Mouse (Mus musculus) heart, embryonic 10.5 days (tissue): ENCODE data around the gene Ahcyl2. TPM values are rescaled to one million over a fixed set of nuclear protein-coding genes. Genes with fewer than 3 reads are reported as not detected.

Experiments used
- DNase-seq: peaks from one replicate; pipeline ENCODE4 v3.0.0-alpha.2; 2017; ENCODE audit warnings: low spot score
- H3K27ac ChIP-seq: fragments of 300-500 bp; sonication (generic); 2 replicates; pipeline ENCODE4 v1.5.1; 2016; ENCODE audit warnings: mild to moderate bottlenecking
- H3K27me3 ChIP-seq: fragments of 300-500 bp; sonication (generic); 2 replicates; pipeline ENCODE4 v1.6.1; 2016; ENCODE audit warnings: mild to moderate bottlenecking; ENCODE audit not compliant: poor library complexity, insufficient read depth, severe bottlenecking
- H3K36me3 ChIP-seq: fragments of 300-500 bp; sonication (generic); 2 replicates; pipeline ENCODE4 v1.6.1; 2016; ENCODE audit warnings: mild to moderate bottlenecking, moderate library complexity
- H3K4me1 ChIP-seq: fragments of 300-500 bp; sonication (generic); 2 replicates; pipeline ENCODE4 v1.6.1; 2016; ENCODE audit warnings: mild to moderate bottlenecking
- H3K4me3 ChIP-seq: fragments of 300-500 bp; sonication (generic); 2 replicates; pipeline ENCODE4 v1.5.1; 2016; ENCODE audit warnings: mild to moderate bottlenecking, moderate library complexity
- H3K9me3 ChIP-seq: fragments of 300-500 bp; sonication (generic); 2 replicates; pipeline ENCODE4 v1.6.1; 2016; ENCODE audit warnings: mild to moderate bottlenecking, moderate library complexity
- WGBS: fragments of 180-500 bp; shearing (Covaris S2); methylation state at CpG from one replicate; pipeline ENCODE4 v1.1.7; 2016; 5-methylcytosine and 5-hydroxymethylcytosine counted together
- polyA plus RNA-seq: library from polyadenylated mRNA; unstranded; fragments of >200 nt; fragmentation: Nextera tagmentation; extraction: Ambion mirVana; gene quantifications from 2 replicates; pipeline ENCODE4 v1.2.1, GENCODE M21; 2016

The Ahcyl2 gene
- polyA plus RNA-seq, 1 experiment from 2014 or later, result 13.5 TPM

DNA sequence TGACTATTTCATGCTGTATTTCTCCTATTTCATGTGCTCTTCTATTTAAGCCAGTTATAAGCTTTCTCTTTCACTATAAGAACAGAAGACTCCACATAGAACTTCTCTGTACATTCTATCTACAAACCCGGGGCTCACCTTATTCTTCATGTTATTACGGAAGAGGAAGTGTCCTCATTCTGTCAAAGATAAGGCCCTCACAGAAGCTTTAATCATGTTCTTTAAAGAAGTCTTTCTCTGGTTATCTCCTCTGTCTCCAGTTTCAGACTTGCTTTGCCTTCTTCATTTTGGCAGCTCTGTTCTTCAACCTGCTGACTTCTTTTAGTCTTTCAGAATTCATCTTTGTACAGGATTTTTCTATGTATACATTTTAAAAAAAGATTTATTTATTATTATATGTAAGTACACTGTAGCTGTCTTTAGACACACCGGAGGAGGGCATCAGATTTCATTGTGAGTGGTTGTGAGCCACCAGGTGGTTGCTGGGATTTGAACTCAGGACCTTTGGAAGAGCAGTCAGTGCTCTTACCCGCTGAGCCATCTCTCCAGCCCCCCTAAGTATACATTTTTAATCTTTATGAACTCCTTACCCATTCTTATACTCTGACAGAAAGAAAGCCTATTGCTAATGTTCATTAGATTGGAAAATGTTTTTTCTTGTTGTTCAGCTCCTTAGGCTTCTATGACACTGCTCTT, 8.9 kb downstream of the Ahcyl2 start:
- no peak for DNase-seq

DNA sequence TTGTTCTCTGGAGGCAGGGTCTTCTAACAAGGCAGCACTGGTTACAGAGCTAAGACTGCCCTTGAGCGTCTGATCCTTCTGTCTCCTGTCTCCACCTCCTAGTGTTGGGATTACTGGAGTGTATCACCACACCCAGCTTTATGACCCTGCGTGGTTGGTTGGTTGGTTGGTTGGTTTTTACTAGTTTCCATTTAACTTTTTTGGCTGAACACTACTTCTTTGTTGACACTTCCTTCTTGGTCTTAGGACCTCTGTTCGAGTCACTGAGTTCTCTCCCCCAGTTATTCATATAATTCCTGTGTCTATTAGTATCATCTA, 9.4 kb downstream of the Ahcyl2 start:
- H3K27ac ChIP-seq, result no peak overlapping the region
- H3K27me3 ChIP-seq, result no peaks in the 10 kb centered on the region
- 90% methylated on average over 3 of the region's 3 CpGs for WGBS
- no peaks in the 10 kb centered on the region for H3K36me3 ChIP-seq
- H3K4me1 ChIP-seq, result no peaks in the 10 kb centered on the region
- H3K9me3 ChIP-seq, result no peaks in the 10 kb centered on the region
- H3K4me3 ChIP-seq, result no peak overlapping the region
- DNase-seq, result no peak

More for the DNA sequence above, 8.9 kb downstream of the Ahcyl2 start:
- Histone ChIP-seq H3K27ac (no peak overlapping the region), H3K27me3 (no peaks in the 10 kb centered on the region), H3K4me1 (no peaks in the 10 kb centered on the region), H3K4me3 (no peak overlapping the region), H3K9me3 (no peaks in the 10 kb centered on the region), H3K36me3 (no peaks in the 10 kb centered on the region)
- WGBS, result 69% methylated on average over 4 of the region's 4 CpGs

DNA sequence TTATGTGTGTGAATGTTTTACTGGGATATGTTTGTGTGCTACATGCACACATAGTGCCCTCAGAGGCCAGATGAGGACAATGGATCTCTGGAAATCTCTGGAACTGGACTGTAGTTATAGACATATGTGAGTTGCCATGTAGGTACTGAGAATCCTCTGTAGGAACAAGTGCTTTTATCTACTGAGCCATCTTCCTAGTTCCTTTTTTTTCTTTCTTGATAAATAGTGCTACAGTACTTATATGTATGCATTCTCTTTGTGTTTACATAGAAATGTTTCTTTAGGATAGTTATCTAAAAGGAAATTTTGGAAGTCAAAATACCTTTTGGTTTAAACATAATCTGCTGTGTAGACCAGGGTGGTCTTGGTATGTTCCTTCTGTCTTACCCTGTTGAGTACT, 12.3 kb downstream of the Ahcyl2 start:
- Histone ChIP-seq H3K4me1 (no peaks in the 10 kb centered on the region), H3K9me3 (no peaks in the 10 kb centered on the region), H3K27me3 (no peaks in the 10 kb centered on the region), H3K27ac (no peak overlapping the region), H3K4me3 (no peak overlapping the region), H3K36me3 (no peaks in the 10 kb centered on the region)
- DNase-seq, result no peak

DNA sequence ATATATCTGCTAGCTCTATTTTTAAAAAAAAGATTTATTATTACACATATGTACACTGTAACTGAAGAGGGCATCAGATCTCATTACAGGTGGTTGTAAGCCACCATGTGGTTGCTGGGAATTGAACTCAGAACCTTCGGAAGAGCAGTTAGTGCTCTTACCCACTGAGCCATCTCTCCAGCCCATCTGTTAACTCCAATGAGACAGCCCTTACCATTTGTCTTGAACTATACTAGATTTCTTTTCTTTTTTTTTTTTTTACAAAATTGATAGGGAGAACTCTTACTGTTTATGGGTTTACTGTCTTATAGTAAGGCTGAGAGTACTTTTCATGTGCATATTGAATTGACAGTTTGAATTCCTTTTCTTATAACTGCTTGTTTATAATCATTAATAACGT, 12.8 kb downstream of the Ahcyl2 start:
- Histone ChIP-seq H3K36me3 (no peaks in the 10 kb centered on the region), H3K9me3 (no peaks in the 10 kb centered on the region), H3K27me3 (no peaks in the 10 kb centered on the region), H3K27ac (no peak overlapping the region), H3K4me3 (no peak overlapping the region), H3K4me1 (no peaks in the 10 kb centered on the region)
- WGBS, result 94% methylated on average over 2 of the region's 2 CpGs
- no peak for DNase-seq

DNA sequence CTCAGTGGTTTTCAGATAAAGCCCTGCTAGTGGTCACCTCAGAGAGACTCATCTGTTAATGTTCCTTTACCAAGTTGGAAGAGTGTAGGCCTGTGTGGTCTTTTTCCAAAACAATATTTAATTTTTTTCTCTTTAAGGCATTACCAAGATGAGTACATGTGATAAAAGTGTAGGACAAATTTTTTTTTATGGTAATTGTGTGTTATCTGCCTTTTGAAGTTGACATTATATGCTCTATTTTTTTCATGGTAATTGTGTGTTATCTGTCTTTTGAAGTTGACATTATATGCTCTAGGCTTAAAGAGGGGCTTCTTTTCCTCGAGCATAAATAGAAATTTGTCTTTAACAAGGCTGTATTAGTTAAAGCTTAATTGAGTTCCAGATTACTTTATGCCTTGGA, 14.4 kb downstream of the Ahcyl2 start:
- no peak overlapping the region for H3K27ac ChIP-seq
- H3K4me3 ChIP-seq, result no peak overlapping the region
- H3K4me1 ChIP-seq, result no peaks in the 10 kb centered on the region
- no peak for DNase-seq
- H3K9me3 ChIP-seq, result no peaks in the 10 kb centered on the region
- H3K36me3 ChIP-seq, result no peaks in the 10 kb centered on the region
- 80% methylated on average over 1 of the region's 1 CpGs for WGBS
- no peaks in the 10 kb centered on the region for H3K27me3 ChIP-seq

DNA sequence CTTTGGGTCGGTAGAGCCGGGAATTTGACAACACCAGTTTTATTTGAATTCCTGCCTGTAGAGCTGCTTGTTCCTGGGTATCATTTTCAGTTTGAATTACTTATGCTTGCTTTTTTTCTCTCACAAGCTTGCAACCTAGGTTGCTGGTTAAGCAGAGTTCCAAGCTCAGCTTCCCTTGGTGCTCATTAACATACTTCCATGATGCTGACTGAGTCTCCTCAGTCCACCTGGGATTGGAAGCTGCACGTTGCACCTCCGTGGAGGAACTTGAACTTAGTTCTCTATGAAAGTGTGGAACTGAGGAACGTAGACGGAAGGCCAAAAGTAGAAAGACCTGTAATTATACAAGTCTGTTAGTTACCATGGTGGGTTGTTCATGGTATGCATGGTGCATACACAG, 16.1 kb downstream of the Ahcyl2 start:
- no peak overlapping the region for H3K27ac ChIP-seq
- no peaks in the 10 kb centered on the region for H3K36me3 ChIP-seq
- H3K9me3 ChIP-seq, result no peaks in the 10 kb centered on the region
- 90% methylated on average over 6 of the region's 6 CpGs for WGBS
- no peak overlapping the region for H3K4me3 ChIP-seq
- H3K27me3 ChIP-seq, result no peaks in the 10 kb centered on the region
- H3K4me1 ChIP-seq, result no peaks in the 10 kb centered on the region
- DNase-seq, result no peak

DNA sequence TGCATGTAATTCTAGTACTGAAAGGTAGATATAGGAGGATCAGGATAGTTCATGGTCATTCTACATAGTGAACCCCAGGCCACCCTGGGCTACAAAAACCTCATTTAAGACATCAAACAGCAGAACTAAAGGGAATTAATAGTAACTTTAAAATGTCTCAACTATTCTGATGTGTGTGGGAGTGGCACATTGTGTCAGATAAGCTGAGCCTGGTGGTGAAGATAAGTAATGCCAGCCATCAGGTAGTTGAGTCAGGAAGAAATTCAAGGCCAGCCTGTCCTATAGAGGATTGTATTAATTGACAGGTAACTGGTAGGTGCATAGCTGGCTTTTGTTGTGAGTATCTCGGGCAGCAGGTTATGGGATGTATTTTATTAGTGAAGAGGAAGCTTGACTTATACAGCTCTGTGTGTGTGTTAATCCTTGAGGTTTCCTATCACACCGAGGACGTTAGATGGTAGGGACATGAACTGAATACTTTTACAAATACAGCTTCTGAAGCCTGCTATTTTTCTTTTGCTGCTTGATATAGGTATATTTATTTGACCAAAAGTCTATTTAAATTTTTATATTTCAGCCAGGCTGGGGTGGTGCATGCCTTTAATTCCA, 16.7 kb downstream of the Ahcyl2 start:
- WGBS, result 82% methylated on average over 3 of the region's 3 CpGs
- H3K36me3 ChIP-seq, result no peaks in the 10 kb centered on the region
- no peak overlapping the region for H3K4me3 ChIP-seq
- no peaks in the 10 kb centered on the region for H3K4me1 ChIP-seq
- DNase-seq, result no peak
- H3K27me3 ChIP-seq, result no peaks in the 10 kb centered on the region
- no peak overlapping the region for H3K27ac ChIP-seq
- H3K9me3 ChIP-seq, result no peaks in the 10 kb centered on the region

DNA sequence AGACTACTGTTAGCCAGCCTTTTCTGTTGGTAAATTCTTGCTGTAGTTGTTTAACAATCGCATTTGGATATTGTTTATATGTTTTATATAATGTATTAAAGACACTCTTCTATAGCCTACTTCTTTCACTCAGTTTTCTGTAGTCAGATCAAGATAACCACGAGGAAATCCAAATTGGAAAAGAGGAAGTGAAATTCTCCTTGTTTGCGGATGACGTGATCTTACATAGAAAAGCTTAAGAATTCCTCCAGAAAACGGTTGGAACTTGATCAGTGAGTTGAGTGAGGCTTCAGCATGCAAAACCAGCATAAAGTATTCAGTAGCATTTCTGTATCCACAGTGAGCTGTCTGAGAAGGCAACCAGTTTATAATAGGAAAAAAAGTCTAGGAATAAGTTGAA, 17.9 kb downstream of the Ahcyl2 start:
- H3K36me3 ChIP-seq, result no peaks in the 10 kb centered on the region
- 85% methylated on average over 5 of the region's 5 CpGs for WGBS
- H3K4me3 ChIP-seq, result no peak overlapping the region
- no peak for DNase-seq
- H3K27ac ChIP-seq, result no peak overlapping the region
- H3K9me3 ChIP-seq, result no peaks in the 10 kb centered on the region
- no peaks in the 10 kb centered on the region for H3K4me1 ChIP-seq
- no peaks in the 10 kb centered on the region for H3K27me3 ChIP-seq

DNA sequence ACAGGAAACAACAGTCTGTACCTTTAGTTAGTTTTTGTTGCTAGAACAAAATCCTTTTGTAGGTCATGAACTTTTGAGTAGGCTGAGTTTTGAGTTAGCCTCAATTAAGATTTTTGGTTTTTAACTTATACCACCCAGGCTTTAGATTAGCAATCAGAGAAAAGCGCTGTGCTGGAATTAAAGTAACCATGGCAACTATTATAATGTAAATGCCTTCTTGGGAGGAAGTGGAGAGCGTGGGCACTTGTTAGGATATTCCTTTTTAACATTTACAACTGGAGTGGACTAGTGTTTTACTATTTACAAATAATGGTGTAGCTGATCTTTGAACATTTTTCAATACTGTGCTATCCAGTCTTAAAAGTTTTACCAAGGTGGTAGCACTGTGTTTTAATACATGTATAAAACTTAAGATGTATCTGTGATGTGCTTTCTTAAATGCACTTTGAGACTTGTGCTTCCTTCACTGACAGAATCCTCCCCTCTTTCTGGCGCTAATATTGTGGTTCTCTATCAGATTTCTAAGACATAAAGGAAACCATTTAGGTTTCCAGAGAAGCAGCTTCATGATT, 21.1 kb downstream of the Ahcyl2 start:
- DNase-seq, result no peak
- Histone ChIP-seq H3K4me1 (no peaks in the 10 kb centered on the region), H3K9me3 (no peaks in the 10 kb centered on the region), H3K27me3 (no peaks in the 10 kb centered on the region), H3K27ac (no peak overlapping the region), H3K36me3 (no peaks in the 10 kb centered on the region), H3K4me3 (no peak overlapping the region)
- 67% methylated on average over 3 of the region's 3 CpGs for WGBS

DNA sequence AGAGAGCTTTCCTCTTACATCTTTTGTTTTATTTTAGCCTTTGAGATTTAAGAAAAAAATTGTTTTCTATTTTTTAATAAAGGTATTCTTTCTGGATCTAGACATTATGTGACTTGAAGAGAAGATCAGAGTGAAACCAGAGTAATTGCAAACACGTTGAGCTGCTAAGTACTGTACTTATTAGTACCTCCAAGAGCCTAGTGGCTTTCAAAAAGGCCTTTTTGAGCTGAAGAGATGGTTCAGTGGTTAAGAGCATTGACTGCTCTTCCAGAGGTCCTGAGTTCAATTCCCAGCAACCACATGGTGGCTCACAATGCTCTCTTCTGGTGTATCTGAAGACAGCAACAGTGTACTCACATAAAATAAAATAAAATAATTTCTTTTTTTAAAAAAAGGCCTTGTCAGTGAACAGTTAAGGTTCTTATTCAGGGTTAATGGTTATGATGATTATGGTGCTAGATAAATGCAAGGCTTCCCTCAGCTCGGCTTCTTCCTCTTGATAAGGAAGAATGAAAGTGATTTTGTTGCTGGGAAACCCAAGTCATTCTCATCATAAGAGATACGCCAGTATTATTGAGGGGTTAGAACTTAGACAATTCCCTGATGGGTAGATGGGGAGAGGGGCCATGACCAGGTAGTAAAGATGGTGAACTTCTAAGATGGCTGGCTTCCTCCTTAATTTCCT, 22.3 kb downstream of the Ahcyl2 start:
- no peaks in the 10 kb centered on the region for H3K27me3 ChIP-seq
- no peak overlapping the region for H3K4me3 ChIP-seq
- H3K9me3 ChIP-seq, result no peaks in the 10 kb centered on the region
- no peak overlapping the region for H3K27ac ChIP-seq
- no peaks in the 10 kb centered on the region for H3K36me3 ChIP-seq
- H3K4me1 ChIP-seq, result no peaks in the 10 kb centered on the region
- WGBS, result 79% methylated on average over 3 of the region's 3 CpGs
- DNase-seq, result no peak

DNA sequence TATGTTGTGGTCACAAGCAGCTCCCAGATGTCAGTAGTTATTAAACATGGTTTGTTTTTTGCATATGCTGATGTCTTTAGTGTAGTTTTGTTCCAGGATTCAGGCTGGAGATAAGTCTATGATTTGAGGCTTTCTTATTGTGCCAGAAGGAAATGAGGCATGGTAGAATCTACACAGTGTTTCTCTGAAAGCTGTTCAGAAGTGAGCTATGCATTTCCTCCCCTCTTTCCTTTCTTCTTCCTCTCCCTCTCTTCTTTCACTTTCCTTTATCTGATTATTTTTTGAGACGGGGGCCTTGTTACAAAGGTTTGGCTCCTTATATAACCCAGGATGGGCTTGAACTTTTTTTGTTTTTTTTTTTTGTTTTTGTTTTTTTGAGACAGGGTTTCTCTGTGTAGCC, 25.7 kb downstream of the Ahcyl2 start:
- no peak overlapping the region for H3K4me3 ChIP-seq
- no peaks in the 10 kb centered on the region for H3K9me3 ChIP-seq
- WGBS, result 79% methylated on average over 1 of the region's 1 CpGs
- H3K27ac ChIP-seq, result no peak overlapping the region
- no peaks in the 10 kb centered on the region for H3K27me3 ChIP-seq
- H3K36me3 ChIP-seq, result no peaks in the 10 kb centered on the region
- H3K4me1 ChIP-seq, result no peaks in the 10 kb centered on the region
- DNase-seq, result no peak

DNA sequence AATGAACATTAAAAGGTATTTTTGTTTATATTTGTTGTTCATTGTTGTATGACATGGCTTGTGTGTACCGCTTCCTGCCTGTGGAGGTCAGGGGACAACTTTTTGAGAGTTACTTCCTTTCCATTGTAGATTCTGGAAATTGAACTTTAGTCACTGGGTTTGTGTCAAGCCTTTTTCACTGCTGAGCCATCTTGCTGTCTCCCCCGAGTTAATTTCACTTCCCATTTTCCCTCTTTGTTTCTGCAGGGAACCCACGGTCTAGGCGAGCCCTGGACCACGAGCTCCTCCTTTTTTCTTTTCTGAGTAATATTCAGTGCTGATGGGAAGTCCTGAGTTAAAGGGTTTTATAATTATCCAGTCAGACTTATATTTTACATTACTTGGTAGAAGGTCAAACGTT, 26.8 kb downstream of the Ahcyl2 start:
- Histone ChIP-seq H3K36me3 (no peaks in the 10 kb centered on the region), H3K27me3 (no peaks in the 10 kb centered on the region), H3K4me3 (no peak overlapping the region), H3K4me1 (no peaks in the 10 kb centered on the region), H3K9me3 (no peaks in the 10 kb centered on the region), H3K27ac (no peak overlapping the region)
- 83% methylated on average over 6 of the region's 6 CpGs for WGBS
- DNase-seq, result no peak

DNA sequence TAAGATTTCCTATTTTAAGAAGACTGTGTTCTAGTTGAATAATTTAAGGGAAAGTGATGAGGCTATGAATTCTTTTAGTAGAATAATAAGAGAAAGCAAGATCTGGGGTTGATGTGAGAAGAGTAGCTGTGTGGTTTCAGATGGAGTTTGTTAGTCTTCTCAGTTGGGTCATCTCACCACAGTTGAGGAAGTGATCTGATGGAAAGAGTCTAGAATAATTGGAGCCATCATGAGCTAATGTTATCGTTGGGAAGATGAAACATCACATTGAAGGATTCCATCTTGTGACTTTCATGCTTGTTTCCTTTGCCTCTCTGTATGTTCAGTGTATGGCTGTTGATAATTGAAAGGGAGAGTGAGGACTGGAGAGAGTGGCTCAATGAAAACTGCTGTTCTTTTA, 35.2 kb downstream of the Ahcyl2 start:
- no peak overlapping the region for H3K4me3 ChIP-seq
- DNase-seq, result no peak
- H3K9me3 ChIP-seq, result no peaks in the 10 kb centered on the region
- H3K36me3 ChIP-seq, result 0 out of 2 replicates have a peak, but pooled peaks cover 2% of the 10 kb centered on the region
- H3K27me3 ChIP-seq, result no peaks in the 10 kb centered on the region
- WGBS, result 89% methylated on average over 1 of the region's 1 CpGs
- no peak overlapping the region for H3K27ac ChIP-seq
- H3K4me1 ChIP-seq, result no peaks in the 10 kb centered on the region
